Mouse (Mus musculus) NIH3T3 (cell line): Measurements from ENCODE around the gene Mtmr14.
A peak's percentile ranks its signal among the peaks of the same experiment; 100 is the strongest.

ENCODE experiments used
- DNase-seq: peaks from one replicate; pipeline ENCODE4 v3.0.0-alpha.2; 2012; ENCODE audit warnings: low read depth

Mtmr14 gene

GRCm38 (mm10) chr6:113237542-113238270, at the start of gene Mtmr14:
Gene Mtmr14 (plus strand): TSS chr6:113237843.
- peak; percentile 100 for DNase-seq

GRCm38 (mm10) chr6:113193765-113194460, 43.7 kb upstream of the Mtmr14 start:
- no peak for DNase-seq

GRCm38 (mm10) chr6:113194517-113194840, 43.2 kb upstream of the Mtmr14 start:
- DNase-seq = no peak

GRCm38 (mm10) chr6:113194841-113195595, 42.6 kb upstream of the Mtmr14 start, which contains the start of gene Lhfpl4:
Gene Lhfpl4 (minus strand): TSS chr6:113195384.
- DNase-seq = no peak

GRCm38 (mm10) chr6:113195596-113195992, 42.0 kb upstream of the Mtmr14 start:
- no peak for DNase-seq

- DNase-seq = no peak
Measured at GRCm38 (mm10) chr6:113216280-113216679, 21.4 kb upstream of the Mtmr14 start.

- DNase-seq = no peak
Measured at GRCm38 (mm10) chr6:113225798-113226197, 11.8 kb upstream of the Mtmr14 start.

GRCm38 (mm10) chr6:113226705-113227104, 10.9 kb upstream of the Mtmr14 start:
- no peak for DNase-seq

- DNase-seq = no peak
Measured at GRCm38 (mm10) chr6:113235141-113235540, 2.5 kb upstream of the Mtmr14 start.

- DNase-seq = peak; percentile 11
Measured at GRCm38 (mm10) chr6:113238442-113238841, 799 bp downstream of the Mtmr14 start.

- DNase-seq = no peak
Measured at GRCm38 (mm10) chr6:113242753-113243152, 5.1 kb downstream of the Mtmr14 start.

GRCm38 (mm10) chr6:113245585-113245984, 7.9 kb downstream of the Mtmr14 start:
- DNase-seq = no peak

GRCm38 (mm10) chr6:113250786-113251185, 13.1 kb downstream of the Mtmr14 start:
- no peak for DNase-seq

GRCm38 (mm10) chr6:113251921-113252320, 14.3 kb downstream of the Mtmr14 start:
- DNase-seq = peak; percentile 33

- no peak for DNase-seq
Measured at GRCm38 (mm10) chr6:113254899-113255298, 17.3 kb downstream of the Mtmr14 start.

GRCm38 (mm10) chr6:113261174-113261858, 23.7 kb downstream of the Mtmr14 start:
- no peak for DNase-seq

GRCm38 (mm10) chr6:113263531-113263930, 25.9 kb downstream of the Mtmr14 start:
- no peak for DNase-seq

GRCm38 (mm10) chr6:113264429-113264828, 26.8 kb downstream of the Mtmr14 start:
- DNase-seq = no peak

- no peak for DNase-seq
Measured at GRCm38 (mm10) chr6:113266996-113267655, 29.5 kb downstream of the Mtmr14 start.

- no peak for DNase-seq
Measured at GRCm38 (mm10) chr6:113267988-113268387, 30.3 kb downstream of the Mtmr14 start.

- no peak for DNase-seq
Measured at GRCm38 (mm10) chr6:113272365-113272764, 34.7 kb downstream of the Mtmr14 start.

- DNase-seq = peak; percentile 73
Measured at GRCm38 (mm10) chr6:113276846-113277245, 39.2 kb downstream of the Mtmr14 start.
